Mouse (Mus musculus) cerebellum, adult 2 months (tissue): ENCODE measurements around the gene Olfr527. TPM values are rescaled to one million over a fixed set of nuclear protein-coding genes. Genes with fewer than 3 reads are reported as not detected.

Experiments used
- DNase-seq, 2 experiments: peaks; one replicate each; pipeline ENCODE4 v3.0.0; 2021
- H3K27ac ChIP-seq: fragments of 200-500 bp; 2 replicates; pipeline ENCODE4 v1.5.1; 2012; ENCODE audit warnings: low read length, control low read depth, inconsistent platforms; ENCODE audit not compliant: insufficient read depth
- H3K27me3 ChIP-seq: fragments of 200-500 bp; 2 replicates; pipeline ENCODE4 v1.6.1; 2012; ENCODE audit warnings: inconsistent platforms, mild to moderate bottlenecking, low read length, moderate library complexity; ENCODE audit not compliant: control insufficient read depth, insufficient read depth
- H3K4me1 ChIP-seq: fragments of 200-500 bp; 2 replicates; pipeline ENCODE4 v1.6.1; 2011; ENCODE audit warnings: low read length; ENCODE audit not compliant: control insufficient read depth, insufficient read depth
- H3K4me3 ChIP-seq: fragments of 200-500 bp; replicated peaks from 2 replicates; pipeline ENCODE3; 2011; ENCODE audit warnings: mild to moderate bottlenecking, low read depth, low read length, control low read depth; ENCODE audit not compliant: insufficient read depth
- CTCF ChIP-seq: fragments of 200-500 bp; IDR thresholded peaks from 2 replicates; pipeline ENCODE4 v1.5.1; 2011; ENCODE audit warnings: low read depth, mild to moderate bottlenecking, control low read depth, low read length, moderate library complexity, borderline replicate concordance; ENCODE audit not compliant: insufficient read depth
- POLR2A ChIP-seq: fragments of 200-500 bp; IDR thresholded peaks from 2 replicates; pipeline ENCODE4 v1.6.1; 2011; ENCODE audit warnings: low read length, control low read depth, borderline replicate concordance; ENCODE audit not compliant: insufficient read depth
- WGBS: fragments of 180-500 bp; shearing (Covaris S2); methylation state at CpG from one replicate; pipeline ENCODE4 v1.1.7; 2018; 5-methylcytosine and 5-hydroxymethylcytosine counted together
- polyA plus RNA-seq: library from polyadenylated mRNA; depleted of rRNA; stranded (reverse); fragments of >200 nt; gene quantifications from 2 replicates; pipeline ENCODE4 v1.2.3, GENCODE M21; 2012; rRNA removed

Gene Olfr527
- polyA plus RNA-seq, 1 experiment, result not detected

DNA sequence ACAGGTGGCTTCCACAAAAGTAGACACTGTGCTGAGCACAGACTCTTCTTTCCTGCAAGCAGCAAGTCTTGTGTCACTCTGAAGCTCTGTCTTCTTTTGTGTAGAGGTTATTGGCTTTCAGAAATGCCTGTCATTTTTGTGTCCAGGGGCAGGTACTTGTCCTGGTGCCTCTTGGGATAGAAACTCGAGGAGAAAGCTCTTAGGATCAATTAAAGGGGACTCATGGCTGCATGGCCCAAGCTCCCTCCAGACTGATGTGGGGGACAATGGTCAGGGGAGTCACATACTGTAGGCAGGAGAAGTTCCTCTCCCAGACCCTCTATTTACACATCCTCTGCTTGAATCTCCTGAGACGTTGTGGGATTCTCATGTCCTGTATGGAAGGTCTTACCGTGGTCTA is 27.8 kb downstream of the Olfr527 start, which contains the start of gene Olfr60:
Gene Olfr60, minus strand, starts transcription at position 101 of the 400 bp plus-strand sequence.
- no peak for DNase-seq
- no peak for TF ChIP-seq POLR2A
- Histone ChIP-seq H3K27me3 (no peaks in the 10 kb centered on the region), H3K4me1 (no peaks in the 10 kb centered on the region), H3K4me3 (no peak within 1 kb of the TSS), H3K27ac (no peak within 1 kb of the TSS)
- WGBS, result 66% methylated on average over 3 of the region's 3 CpGs

- 77% methylated on average over 4 of the region's 4 CpGs for WGBS
- H3K27ac ChIP-seq, result no peak overlapping the region
Measured at GRCm38 (mm10) chr7:140374300-140374699, 40.5 kb downstream of the Olfr527 start.

DNA sequence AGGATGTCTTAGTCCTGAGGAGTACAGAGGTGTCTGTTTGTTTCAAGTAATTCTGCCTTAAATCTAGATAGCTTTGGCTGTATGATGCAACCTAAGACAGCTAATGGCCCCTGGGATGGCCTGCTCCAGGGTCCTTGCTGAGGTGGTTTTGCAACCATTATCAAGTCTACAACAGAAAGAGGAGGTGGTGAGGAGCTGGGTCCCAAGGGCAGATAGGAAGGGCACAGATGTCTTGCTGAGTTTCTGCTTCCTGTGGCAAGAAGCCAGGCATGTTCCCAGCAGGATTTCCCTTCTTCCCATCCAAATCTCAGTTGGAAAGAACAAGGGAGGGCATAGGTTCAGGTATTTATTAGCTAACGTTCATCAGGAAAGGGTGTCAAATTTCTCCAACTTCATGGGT is 42.4 kb downstream of the Olfr527 start, which contains the start of gene Olfr530:
Gene Olfr530, minus strand, starts transcription at position 101 of the 400 bp plus-strand sequence.
- Histone ChIP-seq H3K27ac (no peak within 1 kb of the TSS), H3K4me1 (no peaks in the 10 kb centered on the region), H3K4me3 (no peak within 1 kb of the TSS), H3K27me3 (no peaks in the 10 kb centered on the region)
- DNase-seq, result no peak
- WGBS, result 4% methylated on average over 1 of the region's 1 CpGs
- no peak for TF ChIP-seq POLR2A
- no peak for TF ChIP-seq CTCF

More at GRCm38 (mm10) chr7:140374300-140374699, 40.5 kb downstream of the Olfr527 start:
- DNase-seq, result no peak
- TF ChIP-seq CTCF (no peak), POLR2A (no peak)
- Histone ChIP-seq H3K4me3 (no peak overlapping the region), H3K4me1 (no peaks in the 10 kb centered on the region), H3K27me3 (no peaks in the 10 kb centered on the region)

GRCm38 (mm10) chr7:140376911-140377310 is 43.1 kb downstream of the Olfr527 start:
- WGBS, result 99% methylated on average over 2 of the region's 2 CpGs
- DNase-seq, result no peak
- H3K4me3 ChIP-seq, result no peak overlapping the region
- no peak overlapping the region for H3K27ac ChIP-seq
- H3K27me3 ChIP-seq, result no peaks in the 10 kb centered on the region
- H3K4me1 ChIP-seq, result no peaks in the 10 kb centered on the region
- TF ChIP-seq CTCF (no peak), POLR2A (no peak)

Other genes starting within 250 kb of the Olfr527 start
- gene Prap1, start 240.6 kb upstream of the Olfr527 start, polyA plus RNA-seq, result not detected in 2 replicates
- 94.7 and 98.3 TPM in 2 replicates for gene Fuom, start 231.6 kb upstream of the Olfr527 start, polyA plus RNA-seq
- 5.0 and 5.9 TPM in 2 replicates for gene Paox, start 218.2 kb upstream of the Olfr527 start, polyA plus RNA-seq
- gene Echs1, start 217.5 kb upstream of the Olfr527 start, polyA plus RNA-seq, result 90.9 and 98.6 TPM in 2 replicates
- 42.4 and 45.9 TPM in 2 replicates for gene Mtg1, start 196.5 kb upstream of the Olfr527 start, polyA plus RNA-seq
- 25.9 and 27.7 TPM in 2 replicates for gene Sprn, start 179.1 kb upstream of the Olfr527 start, polyA plus RNA-seq
- not detected in 2 replicates for gene Olfr522, start 169.3 kb upstream of the Olfr527 start, polyA plus RNA-seq
- 0.10 TPM in 2 replicates for gene Olfr523, start 160.8 kb upstream of the Olfr527 start, polyA plus RNA-seq
- gene Olfr524, start 128.1 kb upstream of the Olfr527 start, polyA plus RNA-seq, result not detected in 2 replicates
- gene Cd163l1, start 115.8 kb upstream of the Olfr527 start, polyA plus RNA-seq, result 0.03 TPM in 1 of 2 replicates, not detected in the other
- gene 5830411N06Rik, start 86.7 kb upstream of the Olfr527 start, polyA plus RNA-seq, result 0.10 and 0.13 TPM in 2 replicates
- not detected in 2 replicates for gene Olfr525, start 13.2 kb upstream of the Olfr527 start, polyA plus RNA-seq
- gene Olfr60, start 27.7 kb downstream of the Olfr527 start, polyA plus RNA-seq, result not detected in 2 replicates
- gene Olfr530, start 42.3 kb downstream of the Olfr527 start, polyA plus RNA-seq, result not detected in 2 replicates
- not detected in 2 replicates for gene Olfr531, start 68.9 kb downstream of the Olfr527 start, polyA plus RNA-seq
- not detected in 2 replicates for gene Olfr532, start 87.6 kb downstream of the Olfr527 start, polyA plus RNA-seq
- not detected in 2 replicates for gene Olfr533, start 129.4 kb downstream of the Olfr527 start, polyA plus RNA-seq
- not detected in 2 replicates for gene Olfr535, start 150.2 kb downstream of the Olfr527 start, polyA plus RNA-seq
- gene Olfr536, start 173.4 kb downstream of the Olfr527 start, polyA plus RNA-seq, result not detected in 2 replicates
- gene Olfr538, start 233.9 kb downstream of the Olfr527 start, polyA plus RNA-seq, result not detected in 2 replicates